Mouse (Mus musculus) megakaryocyte, embryonic 14.5 days (primary cell): ENCODE measurements at regions not wholly inside any gene's neighbourhood (a gene's known extent, or its start where the extent isn't known, plus 50 kb on each side); places are given as distances from the start of the nearest gene placed in this dataset.

Source experiments
- H3K27me3 ChIP-seq: replicated peaks from 2 replicates; pipeline ENCODE3; 2012; ENCODE audit warnings: inconsistent platforms
- H3K36me3 ChIP-seq: replicated peaks from 2 replicates; pipeline ENCODE3; 2012; ENCODE audit warnings: low read length, inconsistent platforms, mixed read lengths
- H3K4me1 ChIP-seq: 2 replicates; pipeline ENCODE4 v1.6.1; 2012; ENCODE audit warnings: inconsistent platforms
- H3K4me3 ChIP-seq: replicated peaks from 2 replicates; pipeline ENCODE3; 2012; ENCODE audit warnings: moderate library complexity, mild to moderate bottlenecking, inconsistent platforms
- H3K9me3 ChIP-seq: 2 replicates; pipeline ENCODE4 v1.6.1; 2012; ENCODE audit warnings: inconsistent platforms
- FLI1 ChIP-seq: IDR thresholded peaks from 2 replicates; pipeline ENCODE4 v1.6.1; 2012; ENCODE audit warnings: low read length, inconsistent platforms, mixed read lengths
- GATA1 ChIP-seq: IDR thresholded peaks from 3 replicates; pipeline ENCODE4 v1.6.1; 2012; ENCODE audit warnings: mixed read lengths, low read length, inconsistent platforms, borderline replicate concordance

GRCm38 (mm10) chr1:163190841-163191240 is 105.4 kb upstream of the Mroh9 start:
- no peaks in the 10 kb centered on the region for H3K36me3 ChIP-seq
- H3K27me3 ChIP-seq: no peaks in the 10 kb centered on the region
- no peaks in the 10 kb centered on the region for H3K4me1 ChIP-seq
- TF ChIP-seq FLI1: no peak
- no peak for TF ChIP-seq GATA1
- no peak overlapping the region for H3K4me3 ChIP-seq
- H3K9me3 ChIP-seq: no peaks in the 10 kb centered on the region

GRCm38 (mm10) chr1:163181851-163182250 is 96.4 kb upstream of the Mroh9 start:
- no peaks in the 10 kb centered on the region for H3K36me3 ChIP-seq
- peaks cover 3% of the 10 kb centered on the region for H3K4me1 ChIP-seq
- no peaks in the 10 kb centered on the region for H3K27me3 ChIP-seq
- no peak overlapping the region for H3K4me3 ChIP-seq
- H3K9me3 ChIP-seq: no peaks in the 10 kb centered on the region
- TF ChIP-seq GATA1 (no peak), FLI1 (no peak)

DNA sequence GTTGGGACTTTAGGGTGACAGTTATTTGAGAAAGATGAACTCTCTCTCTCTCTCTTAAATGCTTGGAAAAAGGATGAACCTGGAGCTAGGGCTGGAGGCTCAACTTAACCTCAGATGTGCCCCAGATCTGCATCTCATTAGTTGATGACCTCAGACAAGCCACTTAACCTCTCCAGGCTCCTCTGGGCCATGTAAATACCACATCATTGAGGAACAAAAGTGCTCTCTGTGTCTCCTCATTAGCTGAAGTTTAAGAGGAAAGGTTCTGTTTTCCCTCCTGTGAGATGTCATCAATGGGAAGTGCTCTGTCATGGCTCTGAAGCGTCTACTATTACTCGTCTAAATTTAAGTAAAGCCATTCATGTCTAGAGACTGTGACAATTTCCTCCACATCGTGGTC is 91.5 kb upstream of the Mroh9 start:
- no peaks in the 10 kb centered on the region for H3K36me3 ChIP-seq
- no peak overlapping the region for H3K4me3 ChIP-seq
- TF ChIP-seq GATA1: no peak
- no peak for TF ChIP-seq FLI1
- H3K27me3 ChIP-seq: no peaks in the 10 kb centered on the region
- no peaks in the 10 kb centered on the region for H3K9me3 ChIP-seq
- H3K4me1 ChIP-seq: peaks cover 3% of the 10 kb centered on the region; the same call in 1 of the 2 replicates

DNA sequence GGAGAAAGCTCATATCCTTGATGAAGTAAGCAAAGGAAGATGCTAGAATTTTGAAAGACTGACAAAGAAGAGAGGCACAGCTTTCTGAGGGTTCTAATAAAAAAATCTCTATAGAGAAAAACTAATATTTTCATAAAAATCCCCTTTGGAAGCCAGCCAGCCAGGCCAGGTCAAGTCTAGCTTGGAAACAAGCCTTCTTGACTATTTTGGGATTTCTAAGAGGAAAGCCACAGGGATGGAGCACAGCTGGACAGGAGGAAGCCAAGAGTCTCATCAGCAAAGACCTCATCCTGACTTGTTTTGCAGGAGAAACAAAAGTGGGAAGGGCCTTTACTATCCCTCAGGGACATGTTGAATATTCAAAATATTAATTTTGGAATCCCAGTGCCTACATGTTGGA is 81.6 kb upstream of the Mroh9 start:
- TF ChIP-seq GATA1: no peak
- no peak for TF ChIP-seq FLI1
- Histone ChIP-seq H3K27me3 (no peaks in the 10 kb centered on the region), H3K4me1 (no peaks in the 10 kb centered on the region), H3K9me3 (peaks cover 12% of the 10 kb centered on the region), H3K4me3 (no peak overlapping the region), H3K36me3 (no peaks in the 10 kb centered on the region)

- no peaks in the 10 kb centered on the region for H3K36me3 ChIP-seq
- H3K9me3 ChIP-seq: peaks cover 5% of the 10 kb centered on the region
- no peaks in the 10 kb centered on the region for H3K27me3 ChIP-seq
- TF ChIP-seq FLI1 (no peak), GATA1 (no peak)
- no peaks in the 10 kb centered on the region for H3K4me1 ChIP-seq
- H3K4me3 ChIP-seq: no peak overlapping the region
These were observed 78.2 kb upstream of the Mroh9 start for GRCm38 (mm10) chr1:163163636-163164035.

DNA sequence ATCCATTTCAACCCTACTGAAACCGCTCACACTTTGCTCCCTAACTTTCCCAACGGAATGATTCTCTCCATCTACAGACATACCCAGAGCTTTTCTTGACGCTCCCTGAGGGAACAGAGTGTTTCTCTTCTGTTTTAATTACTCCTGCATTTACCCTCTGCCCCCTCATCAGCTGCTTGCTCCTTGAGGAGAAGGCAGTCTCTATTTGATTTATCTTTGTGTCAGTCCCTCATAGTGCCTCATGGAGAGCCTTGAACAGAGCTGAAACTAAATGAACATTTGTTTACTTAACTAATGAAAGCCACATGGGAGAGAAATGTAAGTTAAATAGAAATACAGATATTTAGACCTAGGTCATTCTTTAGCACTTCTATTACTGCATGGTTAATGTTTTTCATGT is 74.4 kb upstream of the Mroh9 start:
- H3K27me3 ChIP-seq: no peaks in the 10 kb centered on the region
- no peak for TF ChIP-seq GATA1
- no peak for TF ChIP-seq FLI1
- no peaks in the 10 kb centered on the region for H3K9me3 ChIP-seq
- no peak overlapping the region for H3K4me3 ChIP-seq
- H3K36me3 ChIP-seq: no peaks in the 10 kb centered on the region
- no peaks in the 10 kb centered on the region for H3K4me1 ChIP-seq

GRCm38 (mm10) chr1:163158491-163158890 is 73.0 kb upstream of the Mroh9 start:
- Histone ChIP-seq H3K27me3 (no peaks in the 10 kb centered on the region), H3K36me3 (no peaks in the 10 kb centered on the region), H3K4me1 (no peaks in the 10 kb centered on the region), H3K4me3 (no peak overlapping the region), H3K9me3 (no peaks in the 10 kb centered on the region)
- TF ChIP-seq FLI1 (no peak), GATA1 (no peak)

DNA sequence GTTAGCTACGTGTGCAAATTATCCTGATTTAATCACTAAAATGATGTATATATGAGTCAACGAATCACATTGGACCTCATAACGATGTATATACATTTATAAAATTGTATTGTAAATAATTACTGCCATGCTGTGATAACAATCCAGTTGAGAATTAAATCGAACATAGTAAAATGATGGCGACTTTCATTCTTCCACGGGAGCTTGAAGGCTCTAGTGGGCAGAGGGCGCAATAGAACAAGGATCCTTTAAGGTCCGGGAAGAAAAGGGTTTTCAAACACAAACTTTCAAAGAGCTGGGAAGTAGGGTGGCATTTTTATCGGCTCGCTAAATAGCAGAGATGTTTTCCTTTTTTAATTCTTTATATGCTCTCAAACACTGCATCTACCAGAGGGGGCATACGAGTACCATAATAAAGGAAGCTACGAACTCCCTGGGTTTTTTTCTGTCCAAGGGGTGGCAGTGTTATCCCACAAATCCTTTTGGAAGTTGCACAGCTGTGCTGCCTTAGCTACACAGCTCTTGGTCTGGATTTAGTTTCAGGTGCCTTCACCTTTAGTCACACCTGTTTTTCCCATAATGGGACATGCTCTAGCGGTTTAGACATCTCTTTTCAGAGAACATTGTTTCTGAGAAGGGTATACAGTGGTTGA is 64.9 kb upstream of the Mroh9 start:
- no peak for TF ChIP-seq FLI1
- TF ChIP-seq GATA1: no peak
- Histone ChIP-seq H3K9me3 (no peaks in the 10 kb centered on the region), H3K27me3 (peaks cover 2% of the 10 kb centered on the region), H3K4me1 (no peaks in the 10 kb centered on the region), H3K36me3 (no peaks in the 10 kb centered on the region), H3K4me3 (peak overlapping the region; percentile 69)

DNA sequence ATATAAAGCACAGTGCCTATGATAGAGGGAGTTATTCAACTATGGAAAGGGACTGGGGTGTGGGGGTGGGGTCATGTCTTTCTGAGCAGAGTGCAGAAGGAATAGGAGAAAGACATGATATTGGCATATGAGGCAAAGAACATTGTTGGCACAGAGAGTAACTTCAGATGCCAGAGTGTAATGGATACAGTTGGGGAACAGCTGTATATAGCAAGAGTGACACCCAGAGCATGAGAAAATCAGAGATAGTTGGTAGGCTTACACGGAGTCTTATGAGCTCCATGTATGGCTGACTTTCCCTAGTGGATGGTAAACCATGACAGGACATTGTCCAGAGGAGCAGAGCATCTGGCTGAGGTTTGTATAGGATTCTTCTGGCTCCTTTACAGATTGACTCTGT is 61.2 kb upstream of the Mroh9 start:
- H3K27me3 ChIP-seq: peaks cover 2% of the 10 kb centered on the region
- TF ChIP-seq FLI1 (no peak), GATA1 (no peak)

GRCm38 (mm10) chr1:163143113-163143512 is 57.6 kb upstream of the Mroh9 start:
- no peaks in the 10 kb centered on the region for H3K4me1 ChIP-seq
- TF ChIP-seq FLI1 (no peak), GATA1 (no peak)
- no peaks in the 10 kb centered on the region for H3K36me3 ChIP-seq
- no peaks in the 10 kb centered on the region for H3K9me3 ChIP-seq
- H3K27me3 ChIP-seq: no peaks in the 10 kb centered on the region
- no peak overlapping the region for H3K4me3 ChIP-seq

More for the DNA sequence above, 61.2 kb upstream of the Mroh9 start:
- Histone ChIP-seq H3K4me1 (no peaks in the 10 kb centered on the region), H3K4me3 (no peak overlapping the region), H3K9me3 (no peaks in the 10 kb centered on the region), H3K36me3 (no peaks in the 10 kb centered on the region)

- no peaks in the 10 kb centered on the region for H3K36me3 ChIP-seq
- TF ChIP-seq GATA1: no peak
- no peak for TF ChIP-seq FLI1
- H3K27me3 ChIP-seq: no peaks in the 10 kb centered on the region
- H3K9me3 ChIP-seq: no peaks in the 10 kb centered on the region
- H3K4me3 ChIP-seq: no peak overlapping the region
- H3K4me1 ChIP-seq: no peaks in the 10 kb centered on the region
These were observed 56.0 kb upstream of the Mroh9 start for GRCm38 (mm10) chr1:163141471-163141870.
